Mouse (Mus musculus): ENCODE data around the gene Iqcd. TPM values are rescaled to one million over a fixed set of nuclear protein-coding genes. Genes with fewer than 3 reads are reported as not detected.

The Iqcd gene
- 0.34 and 0.64 TPM in 2 replicates for polyA plus RNA-seq (2015; fragmentation: Nextera tagmentation; extraction: Ambion mirVana)

GRCm38 (mm10) chr5:120588569-120589094 is at the start of gene Iqcd, which contains the start of gene Tpcn1:
Iqcd (plus strand) TSS chr5:120589016.
Tpcn1 (minus strand) TSS chr5:120588673.
- no peaks in the 10 kb centered on the region for H3K27me3 ChIP-seq
- WGBS, result under 1% methylated on average over 35 of the region's 35 CpGs
- peaks cover 35% of the 10 kb centered on the region for H3K4me1 ChIP-seq
- ATAC-seq (ENCODE audit: borderline replicate concordance, extremely low read depth, low FRiP score, low TSS enrichment), result peak; percentile 98
- peak within 1 kb of the TSS; percentile 85 for H3K9ac ChIP-seq
- peak within 1 kb of the TSS; percentile 72 for H3K27ac ChIP-seq
- H3K4me3 ChIP-seq, result peak within 1 kb of the TSS; percentile 97
- H3K9me3 ChIP-seq, result no peaks in the 10 kb centered on the region
- H3K4me2 ChIP-seq, result peak within 1 kb of the TSS; percentile 96
- H3K36me3 ChIP-seq, result peaks cover under 1% of the 10 kb centered on the region

GRCm38 (mm10) chr5:120548236-120548850 is 40.5 kb upstream of the Iqcd start:
- ATAC-seq (ENCODE audit: borderline replicate concordance, extremely low read depth, low FRiP score, low TSS enrichment), result no peak
- no peak overlapping the region for H3K4me2 ChIP-seq
- H3K9me3 ChIP-seq, result no peaks in the 10 kb centered on the region
- H3K27me3 ChIP-seq, result no peaks in the 10 kb centered on the region
- H3K9ac ChIP-seq, result no peak overlapping the region
- H3K27ac ChIP-seq, result no peak overlapping the region
- H3K4me3 ChIP-seq, result no peak overlapping the region
- peaks cover 9% of the 10 kb centered on the region; the same call in 1 of the 2 replicates for H3K36me3 ChIP-seq
- WGBS, result 61% methylated on average over 11 of the region's 11 CpGs
- no peaks in the 10 kb centered on the region for H3K4me1 ChIP-seq

GRCm38 (mm10) chr5:120550137-120550536 is 38.7 kb upstream of the Iqcd start:
- H3K4me1 ChIP-seq, result no peaks in the 10 kb centered on the region
- 66% methylated on average over 5 of the region's 5 CpGs for WGBS
- no peak overlapping the region for H3K9ac ChIP-seq
- no peaks in the 10 kb centered on the region for H3K27me3 ChIP-seq
- H3K27ac ChIP-seq, result no peak overlapping the region
- no peaks in the 10 kb centered on the region for H3K9me3 ChIP-seq
- ATAC-seq (ENCODE audit: borderline replicate concordance, extremely low read depth, low FRiP score, low TSS enrichment), result no peak
- no peak overlapping the region for H3K4me2 ChIP-seq
- H3K36me3 ChIP-seq, result peaks cover 15% of the 10 kb centered on the region; the same call in 1 of the 2 replicates
- no peak overlapping the region for H3K4me3 ChIP-seq

- Histone ChIP-seq H3K4me3 (no peak overlapping the region), H3K27ac (no peak overlapping the region), H3K27me3 (no peaks in the 10 kb centered on the region), H3K9ac (no peak overlapping the region), H3K4me2 (no peak overlapping the region), H3K9me3 (no peaks in the 10 kb centered on the region), H3K4me1 (no peaks in the 10 kb centered on the region), H3K36me3 (peaks cover 15% of the 10 kb centered on the region; the same call in 1 of the 2 replicates)
- 93% methylated on average over 5 of the region's 5 CpGs for WGBS
- ATAC-seq (ENCODE audit: borderline replicate concordance, extremely low read depth, low FRiP score, low TSS enrichment), result no peak
Observed at GRCm38 (mm10) chr5:120550673-120551072, 38.1 kb upstream of the Iqcd start.

GRCm38 (mm10) chr5:120555871-120556270 is 32.9 kb upstream of the Iqcd start:
- H3K4me1 ChIP-seq, result peaks cover 29% of the 10 kb centered on the region
- no peak overlapping the region for H3K9ac ChIP-seq
- 85% methylated on average over 24 of the region's 24 CpGs for WGBS
- ATAC-seq (ENCODE audit: borderline replicate concordance, extremely low read depth, low FRiP score, low TSS enrichment), result no peak
- H3K27ac ChIP-seq, result no peak overlapping the region
- no peaks in the 10 kb centered on the region for H3K27me3 ChIP-seq
- H3K36me3 ChIP-seq, result peaks cover 17% of the 10 kb centered on the region; the same call in 1 of the 2 replicates
- no peak overlapping the region for H3K4me2 ChIP-seq
- H3K4me3 ChIP-seq, result no peak overlapping the region
- no peaks in the 10 kb centered on the region for H3K9me3 ChIP-seq

GRCm38 (mm10) chr5:120558041-120558440 is 30.8 kb upstream of the Iqcd start:
- Histone ChIP-seq H3K4me2 (0 out of 2 replicates have a peak overlapping the region, but pooled peaks have one; percentile 7), H3K27me3 (no peaks in the 10 kb centered on the region), H3K4me3 (no peak overlapping the region), H3K27ac (no peak overlapping the region), H3K9ac (no peak overlapping the region), H3K9me3 (no peaks in the 10 kb centered on the region), H3K4me1 (peaks cover 38% of the 10 kb centered on the region), H3K36me3 (peaks cover 15% of the 10 kb centered on the region; the same call in 1 of the 2 replicates)
- 59% methylated on average over 8 of the region's 8 CpGs for WGBS
- ATAC-seq (ENCODE audit: borderline replicate concordance, extremely low read depth, low FRiP score, low TSS enrichment), result no peak

GRCm38 (mm10) chr5:120558762-120559161 is 30.1 kb upstream of the Iqcd start:
- no peaks in the 10 kb centered on the region for H3K27me3 ChIP-seq
- no peak overlapping the region for H3K9ac ChIP-seq
- 51% methylated on average over 14 of the region's 14 CpGs for WGBS
- H3K27ac ChIP-seq, result peak overlapping the region; percentile 24; the same call in 1 of the 2 replicates
- H3K9me3 ChIP-seq, result no peaks in the 10 kb centered on the region
- H3K4me1 ChIP-seq, result peaks cover 45% of the 10 kb centered on the region
- H3K4me2 ChIP-seq, result peak overlapping the region; percentile 7; the same call in 1 of the 2 replicates
- H3K4me3 ChIP-seq, result no peak overlapping the region
- ATAC-seq (ENCODE audit: borderline replicate concordance, extremely low read depth, low FRiP score, low TSS enrichment), result no peak
- 0 out of 2 replicates have a peak, but pooled peaks cover 9% of the 10 kb centered on the region for H3K36me3 ChIP-seq

GRCm38 (mm10) chr5:120560129-120560615 is 28.6 kb upstream of the Iqcd start:
- ATAC-seq (ENCODE audit: borderline replicate concordance, extremely low read depth, low FRiP score, low TSS enrichment), result no peak
- H3K9ac ChIP-seq, result no peak overlapping the region
- 44% methylated on average over 9 of the region's 9 CpGs for WGBS
- H3K27ac ChIP-seq, result peak overlapping the region; percentile 70
- peak overlapping the region; percentile 38; the same call in 1 of the 2 replicates for H3K4me2 ChIP-seq
- H3K4me3 ChIP-seq, result no peak overlapping the region
- no peaks in the 10 kb centered on the region for H3K27me3 ChIP-seq
- 0 out of 2 replicates have a peak, but pooled peaks cover 6% of the 10 kb centered on the region for H3K36me3 ChIP-seq
- H3K9me3 ChIP-seq, result no peaks in the 10 kb centered on the region
- H3K4me1 ChIP-seq, result peaks cover 54% of the 10 kb centered on the region

- 8% methylated on average over 16 of the region's 16 CpGs for whole genome bisulfite sequencing
- no peaks in the 10 kb centered on the region for H3K9me3 ChIP-seq
Observed at GRCm38 (mm10) chr5:120560616-120561311, 28.1 kb upstream of the Iqcd start.

GRCm38 (mm10) chr5:120562956-120563913 is 25.6 kb upstream of the Iqcd start:
- H3K9me3 ChIP-seq, result no peaks in the 10 kb centered on the region
- 30% methylated on average over 28 of the region's 28 CpGs for WGBS
- ATAC-seq (ENCODE audit: borderline replicate concordance, extremely low read depth, low FRiP score, low TSS enrichment), result peak; percentile 74
- H3K4me1 ChIP-seq, result peaks cover 80% of the 10 kb centered on the region
- H3K4me3 ChIP-seq, result no peak overlapping the region
- peak overlapping the region; percentile 25; the same call in 1 of the 2 replicates for H3K4me2 ChIP-seq
- H3K27ac ChIP-seq, result peak overlapping the region; percentile 86
- H3K36me3 ChIP-seq, result no peaks in the 10 kb centered on the region
- no peak overlapping the region for H3K9ac ChIP-seq
- no peaks in the 10 kb centered on the region for H3K27me3 ChIP-seq

More at GRCm38 (mm10) chr5:120560616-120561311, 28.1 kb upstream of the Iqcd start:
- Histone ChIP-seq H3K27ac (peak overlapping the region; percentile 70), H3K4me2 (peak overlapping the region; percentile 38; the same call in 1 of the 2 replicates), H3K9ac (no peak overlapping the region), H3K27me3 (no peaks in the 10 kb centered on the region), H3K4me3 (no peak overlapping the region), H3K4me1 (peaks cover 60% of the 10 kb centered on the region), H3K36me3 (0 out of 2 replicates have a peak, but pooled peaks cover 6% of the 10 kb centered on the region)
- ATAC-seq (ENCODE audit: borderline replicate concordance, extremely low read depth, low FRiP score, low TSS enrichment), result peak; percentile 43; the same call in 1 of the 2 replicates

- no peak overlapping the region for H3K9ac ChIP-seq
- H3K4me1 ChIP-seq, result peaks cover 80% of the 10 kb centered on the region
- no peaks in the 10 kb centered on the region for H3K36me3 ChIP-seq
- no peak for ATAC-seq (ENCODE audit: borderline replicate concordance, extremely low read depth, low FRiP score, low TSS enrichment)
- 23% methylated on average over 4 of the region's 4 CpGs for WGBS
- no peaks in the 10 kb centered on the region for H3K27me3 ChIP-seq
- no peak overlapping the region for H3K4me3 ChIP-seq
- H3K27ac ChIP-seq, result peak overlapping the region; percentile 86
- H3K4me2 ChIP-seq, result no peak overlapping the region
- H3K9me3 ChIP-seq, result no peaks in the 10 kb centered on the region
Observed at GRCm38 (mm10) chr5:120563914-120564311, 24.9 kb upstream of the Iqcd start.
